Mouse (Mus musculus) midbrain, embryonic 12.5 days (tissue): ENCODE measurements at regions not wholly inside any gene's neighbourhood (a gene's known extent, or its start where the extent isn't known, plus 50 kb on each side); places are given as distances from the start of the nearest gene placed in this dataset.

ENCODE experiments used
- ATAC-seq: fragments of 200-750 bp; cut with Nextera tagmentation; 2 replicates; pipeline ENCODE4 v1.8.0; 2017; ENCODE audit warnings: low read depth, moderate TSS enrichment, moderate library complexity; ENCODE audit not compliant: low FRiP score
- H3K27ac ChIP-seq: fragments of 300-500 bp; sonication (generic); replicated peaks from 2 replicates; pipeline ENCODE4 v1.5.1; 2016; ENCODE audit warnings: mild to moderate bottlenecking
- H3K27me3 ChIP-seq: fragments of 300-500 bp; sonication (generic); 2 replicates; pipeline ENCODE4 v1.6.1; 2016; ENCODE audit warnings: mild to moderate bottlenecking
- H3K36me3 ChIP-seq: fragments of 300-500 bp; sonication (generic); 2 replicates; pipeline ENCODE4 v1.6.1; 2016
- H3K4me1 ChIP-seq: fragments of 300-500 bp; sonication (generic); 2 replicates; pipeline ENCODE4 v1.6.1; 2016
- H3K4me2 ChIP-seq: fragments of 300-500 bp; sonication (generic); replicated peaks from 2 replicates; pipeline ENCODE4 v1.6.1; 2016; ENCODE audit warnings: mild to moderate bottlenecking, moderate library complexity
- H3K4me3 ChIP-seq: fragments of 300-500 bp; sonication (generic); 2 replicates; pipeline ENCODE4 v1.5.1; 2016; ENCODE audit warnings: mild to moderate bottlenecking
- H3K9ac ChIP-seq: fragments of 300-500 bp; sonication (generic); replicated peaks from 2 replicates; pipeline ENCODE4 v1.6.1; 2016; ENCODE audit warnings: mild to moderate bottlenecking, moderate library complexity
- H3K9me3 ChIP-seq: fragments of 300-500 bp; sonication (generic); 2 replicates; pipeline ENCODE4 v1.6.1; 2016; ENCODE audit warnings: mild to moderate bottlenecking
- WGBS: fragments of 180-500 bp; shearing (Covaris S2); methylation state at CpG from one replicate; pipeline ENCODE4 v1.1.7; 2016; 5-methylcytosine and 5-hydroxymethylcytosine counted together

DNA sequence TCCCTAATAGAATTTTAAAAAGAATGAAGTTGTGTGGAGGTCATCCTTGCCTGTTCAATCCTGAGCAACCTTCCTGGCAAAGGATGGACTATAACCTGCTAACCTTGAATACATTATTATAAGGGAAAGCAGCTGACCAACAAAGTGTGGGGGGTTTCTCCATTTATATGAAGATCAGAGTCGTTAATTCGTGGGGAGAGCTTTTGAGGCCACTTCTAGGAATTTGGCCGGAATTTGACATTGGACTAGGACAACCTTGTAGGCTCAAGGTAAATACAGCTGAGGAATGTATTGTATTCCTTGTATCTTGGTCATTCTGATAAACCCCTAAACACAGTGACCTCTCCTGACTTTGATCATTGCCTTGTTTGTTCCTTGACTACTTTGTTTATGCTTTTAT is 56.9 kb downstream of the Klf4 start:
- 89% methylated on average over 3 of the region's 3 CpGs for WGBS
- Histone ChIP-seq H3K4me3 (no peak overlapping the region), H3K4me1 (peaks cover 5% of the 10 kb centered on the region; the same call in 1 of the 2 replicates), H3K27ac (no peak overlapping the region), H3K27me3 (no peaks in the 10 kb centered on the region), H3K36me3 (no peaks in the 10 kb centered on the region), H3K4me2 (no peak overlapping the region), H3K9ac (no peak overlapping the region), H3K9me3 (no peaks in the 10 kb centered on the region)
- ATAC-seq = no peak

DNA sequence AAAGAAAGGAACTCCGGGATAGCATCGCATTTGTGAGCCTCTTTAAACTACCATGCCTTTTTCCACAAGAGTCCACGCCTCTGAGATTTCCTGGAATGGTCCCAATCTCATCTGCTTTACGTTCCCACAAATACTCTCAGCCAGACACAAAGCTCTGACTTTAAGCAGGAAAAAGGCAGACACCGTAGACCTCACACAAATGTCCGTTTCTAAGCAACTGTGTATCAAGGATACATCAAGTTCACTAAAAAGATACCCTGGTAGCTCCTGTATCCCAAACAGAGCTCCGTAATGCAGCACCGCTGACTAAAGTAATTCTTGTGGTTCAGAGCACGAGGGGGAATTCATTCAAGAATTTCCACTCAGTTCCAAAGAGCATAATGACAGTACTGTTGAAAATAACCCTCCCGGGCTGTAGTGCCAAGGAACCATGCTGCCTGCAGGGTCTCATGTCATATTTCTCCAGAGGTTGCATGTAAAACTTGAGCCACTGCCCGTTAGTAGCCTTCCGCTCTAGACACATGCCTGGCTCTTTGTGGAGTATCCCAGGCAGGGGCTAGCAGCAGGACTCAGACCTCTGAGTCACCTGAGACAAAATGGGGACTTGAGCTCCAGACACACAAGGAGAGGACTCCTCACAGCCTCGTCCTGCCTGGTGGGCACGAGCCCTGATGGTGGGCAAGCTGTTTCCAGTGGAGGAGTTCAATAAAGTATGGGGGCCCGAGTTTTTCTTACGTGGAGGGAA is 58.0 kb downstream of the Klf4 start:
- no peak overlapping the region for H3K27ac ChIP-seq
- ATAC-seq = no peak
- no peak overlapping the region for H3K4me3 ChIP-seq
- H3K9ac ChIP-seq = no peak overlapping the region
- H3K4me2 ChIP-seq = no peak overlapping the region
- H3K27me3 ChIP-seq = no peaks in the 10 kb centered on the region
- WGBS = 86% methylated on average over 16 of the region's 16 CpGs
- no peaks in the 10 kb centered on the region for H3K4me1 ChIP-seq
- no peaks in the 10 kb centered on the region for H3K36me3 ChIP-seq
- H3K9me3 ChIP-seq = no peaks in the 10 kb centered on the region

DNA sequence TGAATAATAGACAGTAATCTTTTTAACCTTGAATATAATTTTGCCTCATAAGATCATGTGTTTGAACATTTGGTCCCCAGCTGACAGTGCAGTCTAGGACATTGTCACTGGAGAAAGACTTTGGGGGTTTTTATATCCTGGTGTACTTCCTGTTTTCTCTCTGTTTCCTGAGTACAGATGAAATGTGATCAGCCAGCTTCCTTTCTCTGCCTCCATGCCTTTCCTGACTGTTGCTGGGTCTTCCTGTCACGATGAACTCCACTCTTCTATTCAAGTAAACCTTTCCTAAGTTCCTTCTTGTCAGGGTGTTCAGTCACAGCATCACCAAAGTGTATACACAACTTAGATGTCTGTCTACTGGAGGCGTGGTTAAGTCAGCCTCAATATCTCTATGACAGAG is 59.6 kb downstream of the Klf4 start:
- H3K4me3 ChIP-seq = no peak overlapping the region
- no peaks in the 10 kb centered on the region for H3K36me3 ChIP-seq
- ATAC-seq = no peak
- H3K4me2 ChIP-seq = no peak overlapping the region
- WGBS = 83% methylated on average over 2 of the region's 2 CpGs
- H3K27me3 ChIP-seq = 0 out of 2 replicates have a peak, but pooled peaks cover 8% of the 10 kb centered on the region
- no peaks in the 10 kb centered on the region for H3K9me3 ChIP-seq
- no peak overlapping the region for H3K27ac ChIP-seq
- no peak overlapping the region for H3K9ac ChIP-seq
- H3K4me1 ChIP-seq = no peaks in the 10 kb centered on the region

DNA sequence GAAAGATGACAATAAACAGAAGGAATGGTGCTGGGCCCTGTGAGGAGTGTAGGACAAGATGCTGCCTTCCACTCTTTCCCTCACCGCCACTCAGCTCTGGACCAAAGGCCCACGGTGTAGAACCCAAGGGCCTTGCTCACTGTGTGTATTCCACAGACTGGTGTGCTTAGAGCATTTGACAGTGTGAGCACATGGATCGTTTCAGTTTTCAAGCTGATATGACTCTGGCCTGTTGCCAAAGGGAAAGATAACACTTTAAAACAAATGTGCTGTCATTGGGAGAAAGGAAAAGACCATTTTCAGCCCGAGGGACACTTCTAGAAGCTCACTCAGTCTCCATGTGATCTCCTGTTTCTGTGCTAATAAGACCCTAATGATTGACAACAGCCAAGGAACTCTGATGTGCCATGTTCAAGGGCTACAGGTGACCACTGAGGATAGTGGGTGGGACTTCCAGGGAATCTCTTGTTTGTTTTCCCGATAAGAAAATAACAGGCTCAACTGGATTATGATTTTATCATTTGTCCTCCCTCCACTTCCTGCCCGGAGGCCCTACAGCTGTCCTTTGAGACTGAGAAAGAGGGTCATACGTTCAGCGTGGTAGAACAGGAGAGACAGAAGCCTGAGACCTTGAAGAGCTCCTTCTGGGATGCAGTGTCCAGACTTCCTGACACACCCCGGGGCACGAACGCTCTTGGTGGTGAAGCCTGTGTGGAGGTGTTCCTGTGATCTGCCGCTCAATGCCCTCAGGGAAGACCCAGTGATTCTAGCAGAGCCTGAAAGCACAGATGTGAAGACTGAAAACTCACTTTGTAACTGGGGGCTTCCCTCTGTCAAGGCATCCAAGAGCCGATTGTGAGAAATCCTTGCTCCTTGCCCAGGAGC is 61.2 kb downstream of the Klf4 start:
- no peaks in the 10 kb centered on the region for H3K36me3 ChIP-seq

DNA sequence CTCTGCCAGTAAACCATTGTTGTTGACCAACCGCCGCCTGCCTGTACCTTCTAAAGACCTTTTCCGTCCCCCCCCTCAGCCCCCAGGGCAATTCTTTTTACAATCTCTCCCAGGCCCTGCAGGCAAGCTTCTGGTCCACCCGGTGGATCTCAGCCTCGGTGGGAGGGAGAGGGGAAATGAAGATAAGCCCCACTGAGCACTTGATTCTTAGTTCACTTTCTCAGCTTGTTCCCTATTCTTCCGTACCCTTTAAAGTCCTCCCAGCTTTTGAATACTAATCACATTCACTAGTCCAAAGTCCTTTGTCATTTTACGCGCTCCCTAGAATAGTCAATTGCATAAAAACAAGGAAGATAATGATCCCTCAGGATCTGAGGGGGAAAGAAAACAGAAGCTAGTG is 68.1 kb downstream of the Klf4 start:
- Histone ChIP-seq H3K9ac (no peak overlapping the region), H3K36me3 (no peaks in the 10 kb centered on the region), H3K4me2 (no peak overlapping the region), H3K9me3 (no peaks in the 10 kb centered on the region), H3K27me3 (0 out of 2 replicates have a peak, but pooled peaks cover 8% of the 10 kb centered on the region), H3K27ac (no peak overlapping the region), H3K4me1 (peaks cover 8% of the 10 kb centered on the region), H3K4me3 (no peak overlapping the region)
- WGBS = 6% methylated on average over 8 of the region's 8 CpGs
- ATAC-seq = peak; percentile 30; the same call in 1 of the 2 replicates

More for the DNA sequence above, 61.2 kb downstream of the Klf4 start:
- Histone ChIP-seq H3K27me3 (0 out of 2 replicates have a peak, but pooled peaks cover 8% of the 10 kb centered on the region), H3K4me2 (no peak overlapping the region), H3K4me1 (no peaks in the 10 kb centered on the region), H3K27ac (no peak overlapping the region), H3K9me3 (no peaks in the 10 kb centered on the region), H3K4me3 (no peak overlapping the region), H3K9ac (no peak overlapping the region)
- WGBS = 85% methylated on average over 13 of the region's 13 CpGs
- ATAC-seq = no peak

DNA sequence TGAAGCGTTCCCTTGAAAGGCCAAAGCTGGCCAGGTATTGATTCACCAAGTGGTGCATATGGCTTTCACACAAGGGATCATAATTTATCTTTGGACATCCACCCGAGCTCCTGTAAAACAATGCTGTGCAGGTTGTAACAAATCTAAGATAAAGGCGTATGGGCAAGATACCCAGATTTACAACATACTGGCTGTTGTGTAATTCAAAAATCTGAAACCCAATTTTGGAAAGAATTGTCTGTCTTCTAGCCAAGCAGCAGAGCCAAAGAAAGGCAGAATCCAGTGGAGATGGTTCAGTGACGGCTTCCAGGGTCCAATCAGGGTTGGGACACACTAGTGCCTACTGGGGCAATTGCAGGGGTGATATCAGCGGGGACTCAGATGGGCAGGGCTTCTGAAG is 70.3 kb downstream of the Klf4 start:
- Histone ChIP-seq H3K27ac (no peak overlapping the region), H3K9me3 (no peaks in the 10 kb centered on the region), H3K4me3 (no peak overlapping the region), H3K36me3 (no peaks in the 10 kb centered on the region), H3K9ac (no peak overlapping the region), H3K4me1 (peaks cover 8% of the 10 kb centered on the region), H3K4me2 (no peak overlapping the region), H3K27me3 (no peaks in the 10 kb centered on the region)
- no peak for ATAC-seq
- WGBS = 91% methylated on average over 5 of the region's 5 CpGs

GRCm38 (mm10) chr4:55453902-55454301 is 78.4 kb downstream of the Klf4 start:
- Histone ChIP-seq H3K9me3 (no peaks in the 10 kb centered on the region), H3K27me3 (no peaks in the 10 kb centered on the region), H3K4me2 (no peak overlapping the region), H3K36me3 (no peaks in the 10 kb centered on the region), H3K27ac (no peak overlapping the region), H3K9ac (no peak overlapping the region), H3K4me3 (no peak overlapping the region), H3K4me1 (no peaks in the 10 kb centered on the region)
- ATAC-seq = no peak
- WGBS = 86% methylated on average over 5 of the region's 5 CpGs

DNA sequence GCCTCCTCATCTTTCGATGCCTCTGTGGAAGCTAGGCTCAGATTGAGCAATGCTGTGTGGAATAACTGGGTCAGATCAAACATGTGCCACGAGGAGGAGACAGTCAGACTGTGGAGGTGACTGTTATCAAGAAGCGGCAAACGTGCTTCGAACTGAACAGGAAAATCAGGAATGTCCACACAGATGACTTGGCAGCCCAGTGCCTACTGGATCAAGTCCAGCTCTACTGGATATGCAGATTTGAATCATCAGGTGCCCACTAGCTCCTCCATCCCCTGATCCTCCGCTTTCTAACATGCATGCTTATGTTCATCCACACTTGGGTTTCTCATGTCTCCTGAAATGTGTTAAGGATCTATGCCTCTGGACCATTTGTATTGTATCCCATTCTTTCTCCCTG is 79.7 kb downstream of the Klf4 start:
- no peak overlapping the region for H3K27ac ChIP-seq
- no peak overlapping the region for H3K9ac ChIP-seq
- H3K4me1 ChIP-seq = no peaks in the 10 kb centered on the region
- WGBS = 87% methylated on average over 6 of the region's 6 CpGs
- H3K27me3 ChIP-seq = no peaks in the 10 kb centered on the region
- H3K4me3 ChIP-seq = no peak overlapping the region
- H3K4me2 ChIP-seq = no peak overlapping the region
- H3K36me3 ChIP-seq = no peaks in the 10 kb centered on the region
- no peak for ATAC-seq
- H3K9me3 ChIP-seq = no peaks in the 10 kb centered on the region

- H3K27ac ChIP-seq = no peak overlapping the region
- WGBS = 89% methylated on average over 2 of the region's 2 CpGs
These were observed 80.6 kb downstream of the Klf4 start for GRCm38 (mm10) chr4:55451711-55452110.

GRCm38 (mm10) chr4:55451026-55451425 is 81.2 kb downstream of the Klf4 start:
- Histone ChIP-seq H3K36me3 (no peaks in the 10 kb centered on the region), H3K4me2 (no peak overlapping the region), H3K27ac (no peak overlapping the region), H3K9ac (no peak overlapping the region), H3K27me3 (no peaks in the 10 kb centered on the region), H3K4me3 (no peak overlapping the region), H3K9me3 (no peaks in the 10 kb centered on the region), H3K4me1 (no peaks in the 10 kb centered on the region)
- ATAC-seq = no peak
- WGBS = 70% methylated on average over 4 of the region's 4 CpGs

More at GRCm38 (mm10) chr4:55451711-55452110, 80.6 kb downstream of the Klf4 start:
- Histone ChIP-seq H3K4me2 (no peak overlapping the region), H3K36me3 (no peaks in the 10 kb centered on the region), H3K27me3 (no peaks in the 10 kb centered on the region), H3K4me3 (no peak overlapping the region), H3K9me3 (no peaks in the 10 kb centered on the region), H3K4me1 (no peaks in the 10 kb centered on the region), H3K9ac (no peak overlapping the region)
- no peak for ATAC-seq

GRCm38 (mm10) chr4:55443489-55443888 is 88.8 kb downstream of the Klf4 start:
- Histone ChIP-seq H3K27me3 (no peaks in the 10 kb centered on the region), H3K4me1 (no peaks in the 10 kb centered on the region), H3K36me3 (no peaks in the 10 kb centered on the region), H3K4me2 (no peak overlapping the region), H3K4me3 (no peak overlapping the region), H3K9me3 (no peaks in the 10 kb centered on the region), H3K27ac (no peak overlapping the region), H3K9ac (no peak overlapping the region)
- 89% methylated on average over 9 of the region's 9 CpGs for WGBS
- ATAC-seq = no peak

GRCm38 (mm10) chr4:55442098-55442497 is 90.2 kb downstream of the Klf4 start:
- Histone ChIP-seq H3K4me1 (no peaks in the 10 kb centered on the region), H3K4me2 (no peak overlapping the region), H3K36me3 (no peaks in the 10 kb centered on the region), H3K4me3 (no peak overlapping the region), H3K27me3 (no peaks in the 10 kb centered on the region), H3K27ac (no peak overlapping the region), H3K9me3 (no peaks in the 10 kb centered on the region), H3K9ac (no peak overlapping the region)
- WGBS = 74% methylated on average over 13 of the region's 13 CpGs
- ATAC-seq = no peak
